Mouse (Mus musculus) ovary, postnatal 10 days (tissue): ENCODE measurements around the gene Slc30a10.

Source experiments
- DNase-seq: peaks from one replicate; pipeline ENCODE4 v3.0.0; 2022; ENCODE audit warnings: low spot score

Gene Slc30a10

DNA sequence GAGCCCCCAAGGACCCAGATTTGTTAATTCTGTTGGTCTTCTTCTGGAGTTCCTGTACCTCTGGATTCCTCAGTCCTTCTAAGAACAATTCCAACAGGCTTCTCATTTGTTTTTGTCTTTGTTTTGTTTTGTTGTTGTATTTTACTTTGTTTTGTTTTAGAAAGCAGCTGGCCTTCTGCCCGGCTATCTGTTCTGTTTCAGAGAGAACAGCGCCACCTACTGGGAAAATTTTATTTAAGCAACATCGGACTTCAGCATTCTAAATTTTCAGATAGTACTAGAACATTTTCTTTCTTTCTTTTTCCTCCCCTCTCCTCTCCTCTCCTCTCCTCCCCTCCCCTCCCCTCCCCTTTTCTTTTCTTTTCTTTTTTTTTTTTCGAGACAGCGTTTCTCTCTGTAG is 62.9 kb downstream of the Slc30a10 start:
- DNase-seq = no peak
